Mouse (Mus musculus) spleen, adult 2 months (tissue): Measurements from ENCODE around the gene Sap25. TPM values are rescaled to one million over a fixed set of nuclear protein-coding genes. Genes with fewer than 3 reads are reported as not detected.

Experiments used
- DNase-seq, 2 experiments: peaks; one replicate each; pipeline versions ENCODE4 v3.0.0 to v3.0.0-alpha.2; 2012 to 2021; ENCODE audit warnings: low spot score in 2 of 2, low read depth in 1 of 2
- H3K27ac ChIP-seq: fragments of 200-500 bp; 2 replicates; pipeline ENCODE4 v1.5.1; 2012; ENCODE audit warnings: low read length, inconsistent platforms; ENCODE audit not compliant: insufficient read depth
- H3K27me3 ChIP-seq: fragments of 200-500 bp; 2 replicates; pipeline ENCODE4 v1.6.1; 2012; ENCODE audit warnings: mild to moderate bottlenecking, moderate library complexity, low read length, inconsistent platforms; ENCODE audit not compliant: control insufficient read depth, insufficient read depth
- H3K36me3 ChIP-seq: fragments of 200-500 bp; 2 replicates; pipeline ENCODE4 v1.6.1; 2012; ENCODE audit warnings: mild to moderate bottlenecking, low read length, inconsistent platforms; ENCODE audit not compliant: control insufficient read depth, insufficient read depth
- H3K4me1 ChIP-seq: fragments of 200-500 bp; 2 replicates; pipeline ENCODE4 v1.6.1; 2011; ENCODE audit warnings: inconsistent platforms; ENCODE audit not compliant: control insufficient read depth, insufficient read depth, insufficient read length
- H3K4me3 ChIP-seq: fragments of 200-500 bp; 2 replicates; pipeline ENCODE4 v1.5.1; 2011; ENCODE audit warnings: mild to moderate bottlenecking, inconsistent platforms; ENCODE audit not compliant: insufficient read depth, insufficient read length; ENCODE audit errors: extremely low read depth
- CTCF ChIP-seq: fragments of 200-500 bp; IDR thresholded peaks from 2 replicates; pipeline ENCODE4 v1.5.1; 2011; ENCODE audit warnings: mild to moderate bottlenecking, inconsistent platforms; ENCODE audit not compliant: insufficient read depth, insufficient read length, insufficient replicate concordance; ENCODE audit errors: extremely low read depth
- POLR2A ChIP-seq: fragments of 200-500 bp; IDR thresholded peaks from 2 replicates; pipeline ENCODE4 v1.6.1; 2011; ENCODE audit warnings: low read depth, low read length, inconsistent platforms
- WGBS: fragments of 180-500 bp; shearing (Covaris S2); methylation state at CpG from one replicate; pipeline ENCODE4 v1.1.7; 2018; 5-methylcytosine and 5-hydroxymethylcytosine counted together
- polyA plus RNA-seq: library from polyadenylated mRNA; depleted of rRNA; stranded (reverse); fragments of >200 nt; gene quantifications from 2 replicates; pipeline ENCODE4 v1.2.3, GENCODE M21; 2012

Sap25 gene
- polyA plus RNA-seq, 1 experiment: 328 TPM

- Histone ChIP-seq H3K4me3 (no peak overlapping the region), H3K36me3 (no peaks in the 10 kb centered on the region), H3K27me3 (no peaks in the 10 kb centered on the region), H3K27ac (peak overlapping the region; percentile 16; the same call in 1 of the 2 replicates), H3K4me1 (peaks cover 3% of the 10 kb centered on the region; the same call in 1 of the 2 replicates)
- TF ChIP-seq CTCF: no peak
- TF ChIP-seq POLR2A: no peak
- 39% methylated on average over 11 of the region's 11 CpGs for WGBS
- DNase-seq: no peak
Measured at GRCm38 (mm10) chr5:137623937-137624530, 17.1 kb upstream of the Sap25 start.

GRCm38 (mm10) chr5:137627991-137628390, 13.1 kb upstream of the Sap25 start:
- H3K4me1 ChIP-seq: peaks cover 13% of the 10 kb centered on the region; the same call in 1 of the 2 replicates
- no peak for DNase-seq

GRCm38 (mm10) chr5:137628498-137629305, 12.4 kb upstream of the Sap25 start, which contains the start of the genes Fbxo24, Lrch4 and Gm20605:
TSS of gene Fbxo24 (minus strand) at chr5:137629002.
TSS of gene Lrch4 (plus strand) at chr5:137629121.
TSS of gene Gm20605 (plus strand) at chr5:137629175.
- under 1% methylated on average over 46 of the region's 46 CpGs for WGBS
- H3K27ac ChIP-seq: peak within 1 kb of the TSS; percentile 95
- peak; percentile 99 to 100 for DNase-seq
- H3K36me3 ChIP-seq: peaks cover 3% of the 10 kb centered on the region
- no peaks in the 10 kb centered on the region for H3K27me3 ChIP-seq
- peak within 1 kb of the TSS; percentile 78 for H3K4me3 ChIP-seq
- TF ChIP-seq POLR2A (peak; percentile 97), CTCF (no peak)
- peaks cover 13% of the 10 kb centered on the region; the same call in 1 of the 2 replicates for H3K4me1 ChIP-seq

More at GRCm38 (mm10) chr5:137627991-137628390, 13.1 kb upstream of the Sap25 start:
- H3K27ac ChIP-seq: peak overlapping the region; percentile 95
- whole genome bisulfite sequencing: under 1% methylated on average over 9 of the region's 9 CpGs
- H3K27me3 ChIP-seq: no peaks in the 10 kb centered on the region
- TF ChIP-seq CTCF (no peak), POLR2A (no peak)
- H3K4me3 ChIP-seq: peak overlapping the region; percentile 72
- no peaks in the 10 kb centered on the region for H3K36me3 ChIP-seq

DNA sequence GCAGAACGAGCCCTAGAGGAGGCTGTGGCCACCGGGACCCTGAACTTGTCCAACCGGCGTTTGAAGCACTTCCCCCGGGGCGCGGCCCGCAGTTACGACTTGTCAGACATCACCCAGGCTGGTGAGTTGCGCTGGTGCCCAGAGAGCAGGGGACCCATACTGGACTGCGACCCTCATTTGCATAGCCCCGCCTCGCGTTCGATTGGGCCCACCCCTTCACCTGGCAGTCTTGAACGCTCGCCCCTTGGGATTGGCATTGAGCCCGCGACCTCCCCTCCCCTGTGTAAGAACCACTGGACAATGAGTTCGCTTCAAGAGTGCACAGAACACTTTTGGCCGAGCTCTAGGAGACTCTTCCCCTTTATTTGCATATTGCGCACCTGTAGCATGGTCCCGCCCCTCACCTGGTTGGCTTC, 11.8 kb upstream of the Sap25 start:
- Histone ChIP-seq H3K27ac (peak overlapping the region; percentile 93), H3K4me3 (peak overlapping the region; percentile 78), H3K4me1 (peaks cover 11% of the 10 kb centered on the region; the same call in 1 of the 2 replicates), H3K36me3 (peaks cover 8% of the 10 kb centered on the region), H3K27me3 (no peaks in the 10 kb centered on the region)
- under 1% methylated on average over 23 of the region's 23 CpGs for WGBS
- TF ChIP-seq POLR2A (no peak), CTCF (no peak)
- peak in 1 of 2 experiments; percentile 78 for DNase-seq

DNA sequence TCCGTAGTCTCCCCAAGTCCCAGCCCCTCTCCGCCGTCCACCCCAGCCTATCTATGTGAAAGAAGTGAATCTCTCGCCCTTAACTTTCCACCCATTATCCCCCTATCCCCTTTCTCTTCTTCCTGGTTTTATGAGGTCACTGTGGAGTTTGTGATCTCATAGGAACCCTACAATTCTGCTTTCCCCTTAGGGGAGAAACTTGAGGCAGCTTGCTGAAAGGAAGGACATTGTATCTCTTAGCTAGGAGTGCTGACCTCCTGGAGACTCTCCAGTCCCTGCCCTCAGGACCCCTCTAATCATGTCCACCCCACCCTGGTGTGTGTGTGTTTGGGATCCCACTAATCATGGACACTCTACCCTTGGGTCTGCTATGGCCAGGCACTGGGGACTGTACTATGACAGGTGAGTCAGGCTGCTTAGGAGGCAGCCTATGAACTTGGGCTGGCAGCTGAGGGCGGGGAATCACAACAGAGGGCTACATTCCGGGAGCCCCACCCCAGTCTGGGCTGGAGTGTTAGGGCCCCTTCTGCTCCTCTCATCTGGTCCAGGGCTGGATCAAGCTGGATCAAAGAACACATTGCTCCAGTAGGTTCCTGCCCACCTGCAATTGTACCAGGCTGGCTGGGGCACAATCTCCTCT, 11.1 kb upstream of the Sap25 start:
- DNase-seq: no peak
- Histone ChIP-seq H3K36me3 (peaks cover 9% of the 10 kb centered on the region), H3K4me3 (peak overlapping the region; percentile 78), H3K27ac (peak overlapping the region; percentile 93), H3K4me1 (peaks cover 11% of the 10 kb centered on the region; the same call in 1 of the 2 replicates), H3K27me3 (no peaks in the 10 kb centered on the region)
- WGBS: 2% methylated on average over 6 of the region's 6 CpGs
- TF ChIP-seq POLR2A (no peak), CTCF (no peak)

- peak overlapping the region; percentile 93 for H3K27ac ChIP-seq
- H3K27me3 ChIP-seq: no peaks in the 10 kb centered on the region
- WGBS: 7% methylated on average over 3 of the region's 3 CpGs
- H3K36me3 ChIP-seq: peaks cover 14% of the 10 kb centered on the region
- DNase-seq: no peak
- peaks cover 11% of the 10 kb centered on the region; the same call in 1 of the 2 replicates for H3K4me1 ChIP-seq
- H3K4me3 ChIP-seq: peak overlapping the region; percentile 78
- no peak for TF ChIP-seq CTCF
- no peak; the same call in 1 of the 2 replicates for TF ChIP-seq POLR2A
Measured at GRCm38 (mm10) chr5:137630602-137631001, 10.5 kb upstream of the Sap25 start.
